Mouse (Mus musculus) lung, postnatal 0 days (tissue): ENCODE data around the gene Gm10974. TPM values are rescaled to one million over a fixed set of nuclear protein-coding genes. Genes with fewer than 3 reads are reported as not detected.

Source experiments
- ATAC-seq: fragments of 200-750 bp; cut with Nextera tagmentation; 2 replicates; pipeline ENCODE4 v1.8.0; 2017; ENCODE audit warnings: moderate library complexity
- DNase-seq: peaks from one replicate; pipeline ENCODE4 v3.0.0-alpha.2; 2016; ENCODE audit warnings: low spot score
- H3K27ac ChIP-seq: fragments of 300-500 bp; sonication (generic); 2 replicates; pipeline ENCODE4 v1.5.1; 2014; ENCODE audit warnings: antibody characterized with exemption, mild to moderate bottlenecking, low read length, mixed read lengths
- H3K27me3 ChIP-seq: fragments of 300-500 bp; sonication (generic); replicated peaks from 2 replicates; pipeline ENCODE4 v1.6.1; 2014; ENCODE audit warnings: low read length, mixed read lengths; ENCODE audit not compliant: insufficient read depth
- H3K36me3 ChIP-seq: fragments of 300-500 bp; sonication (generic); 2 replicates; pipeline ENCODE4 v1.6.1; 2014; ENCODE audit warnings: low read length, mixed read lengths; ENCODE audit not compliant: insufficient read depth
- H3K4me1 ChIP-seq: fragments of 300-500 bp; sonication (generic); 2 replicates; pipeline ENCODE4 v1.6.1; 2014; ENCODE audit warnings: antibody characterized with exemption, low read depth, low read length, mixed read lengths; ENCODE audit not compliant: insufficient read depth
- H3K4me2 ChIP-seq: fragments of 300-500 bp; sonication (generic); replicated peaks from 2 replicates; pipeline ENCODE4 v1.6.1; 2014; ENCODE audit warnings: low read depth, mild to moderate bottlenecking, low read length, moderate library complexity, mixed read lengths
- H3K4me3 ChIP-seq: fragments of 300-500 bp; sonication (generic); 2 replicates; pipeline ENCODE4 v1.5.1; 2014; ENCODE audit warnings: low read depth, low read length
- H3K9ac ChIP-seq: fragments of 300-500 bp; sonication (generic); replicated peaks from 2 replicates; pipeline ENCODE4 v1.6.1; 2014; ENCODE audit warnings: low read depth, mild to moderate bottlenecking
- H3K9me3 ChIP-seq: fragments of 300-500 bp; sonication (generic); 2 replicates; pipeline ENCODE4 v1.6.1; 2016; ENCODE audit warnings: low read length, mixed read lengths
- CTCF ChIP-seq: IDR thresholded peaks from 2 replicates; pipeline ENCODE4 v1.5.1; 2016; ENCODE audit warnings: antibody characterized with exemption, mild to moderate bottlenecking
- EP300 ChIP-seq: IDR thresholded peaks from 2 replicates; pipeline ENCODE4 v1.6.1; 2016; ENCODE audit warnings: antibody characterized with exemption, mild to moderate bottlenecking, control low read depth
- WGBS: fragments of 180-500 bp; shearing (Covaris S2); extraction: QIAGEN DNeasy Blood & Tissue Kit; methylation state at CpG from one replicate; pipeline ENCODE4 v1.1.7; 2014; 5-methylcytosine and 5-hydroxymethylcytosine counted together
- polyA plus RNA-seq: library from polyadenylated mRNA; unstranded; fragments of >200 nt; fragmentation: Nextera tagmentation; extraction: Ambion mirVana; gene quantifications from 2 replicates; pipeline ENCODE4 v1.2.1, GENCODE M21; 2015

The Gm10974 gene
- polyA plus RNA-seq, 1 experiment from 2014 or later, result not detected

- 53% methylated on average over 5 of the region's 5 CpGs for WGBS
- H3K4me3 ChIP-seq, result no peak overlapping the region
- no peaks in the 10 kb centered on the region for H3K4me1 ChIP-seq
- ATAC-seq, result no peak
- H3K9me3 ChIP-seq, result no peaks in the 10 kb centered on the region
- no peaks in the 10 kb centered on the region for H3K36me3 ChIP-seq
- H3K9ac ChIP-seq, result no peak overlapping the region
- TF ChIP-seq EP300 (no peak), CTCF (no peak)
- H3K27me3 ChIP-seq, result no peaks in the 10 kb centered on the region
- 0 out of 2 replicates have a peak overlapping the region, but pooled peaks have one; percentile 45 for H3K27ac ChIP-seq
- no peak overlapping the region for H3K4me2 ChIP-seq
- DNase-seq, result peak; percentile 19
Measured at GRCm38 (mm10) chr7:66369071-66369933, 3.6 kb downstream of the Gm10974 start.

- no peak overlapping the region for H3K4me2 ChIP-seq
- no peak overlapping the region for H3K4me3 ChIP-seq
- peak; percentile 43 for DNase-seq
- no peaks in the 10 kb centered on the region for H3K4me1 ChIP-seq
- TF ChIP-seq CTCF (no peak), EP300 (peak; percentile 56)
- WGBS, result 43% methylated on average over 5 of the region's 5 CpGs
- H3K36me3 ChIP-seq, result no peaks in the 10 kb centered on the region
- no peaks in the 10 kb centered on the region for H3K27me3 ChIP-seq
- peak overlapping the region; percentile 51; the same call in 1 of the 2 replicates for H3K27ac ChIP-seq
- ATAC-seq, result peak; percentile 32
- H3K9me3 ChIP-seq, result no peaks in the 10 kb centered on the region
- no peak overlapping the region for H3K9ac ChIP-seq
Measured at GRCm38 (mm10) chr7:66369934-66370445, 4.3 kb downstream of the Gm10974 start.

- Histone ChIP-seq H3K4me2 (no peak overlapping the region), H3K9me3 (no peaks in the 10 kb centered on the region), H3K4me1 (no peaks in the 10 kb centered on the region), H3K4me3 (no peak overlapping the region), H3K9ac (no peak overlapping the region), H3K27ac (no peak overlapping the region; the same call in 1 of the 2 replicates), H3K27me3 (no peaks in the 10 kb centered on the region), H3K36me3 (no peaks in the 10 kb centered on the region)
- DNase-seq (no peak), ATAC-seq (no peak)
- 82% methylated on average over 6 of the region's 6 CpGs for WGBS
- no peak for TF ChIP-seq EP300
- TF ChIP-seq CTCF, result no peak
Measured at GRCm38 (mm10) chr7:66370970-66371369, 5.3 kb downstream of the Gm10974 start.

- no peaks in the 10 kb centered on the region for H3K27me3 ChIP-seq
- no peak overlapping the region for H3K4me3 ChIP-seq
- no peaks in the 10 kb centered on the region for H3K36me3 ChIP-seq
- H3K27ac ChIP-seq, result no peak overlapping the region
- DNase-seq (no peak), ATAC-seq (no peak)
- no peak overlapping the region for H3K4me2 ChIP-seq
- 84% methylated on average over 3 of the region's 3 CpGs for WGBS
- no peak overlapping the region for H3K9ac ChIP-seq
- no peaks in the 10 kb centered on the region; the same call in 1 of the 2 replicates for H3K4me1 ChIP-seq
- H3K9me3 ChIP-seq, result no peaks in the 10 kb centered on the region
- no peak for TF ChIP-seq EP300
- TF ChIP-seq CTCF, result no peak
Measured at GRCm38 (mm10) chr7:66373391-66373790, 7.7 kb downstream of the Gm10974 start.

GRCm38 (mm10) chr7:66375736-66376135 is 10.0 kb downstream of the Gm10974 start:
- peaks cover 5% of the 10 kb centered on the region; the same call in 1 of the 2 replicates for H3K36me3 ChIP-seq
- ATAC-seq (no peak), DNase-seq (no peak)
- H3K27ac ChIP-seq, result peak overlapping the region; percentile 84
- H3K4me1 ChIP-seq, result no peaks in the 10 kb centered on the region; the same call in 1 of the 2 replicates
- H3K4me3 ChIP-seq, result no peak overlapping the region
- no peaks in the 10 kb centered on the region for H3K27me3 ChIP-seq
- H3K9me3 ChIP-seq, result no peaks in the 10 kb centered on the region
- H3K4me2 ChIP-seq, result peak overlapping the region; percentile 14; the same call in 1 of the 2 replicates
- no peak overlapping the region for H3K9ac ChIP-seq
- no peak for TF ChIP-seq CTCF
- no peak for TF ChIP-seq EP300
- 80% methylated on average over 4 of the region's 4 CpGs for WGBS

GRCm38 (mm10) chr7:66376560-66376959 is 10.9 kb downstream of the Gm10974 start:
- H3K9ac ChIP-seq, result no peak overlapping the region
- DNase-seq, result peak; percentile 34
- H3K27ac ChIP-seq, result peak overlapping the region; percentile 84
- H3K9me3 ChIP-seq, result no peaks in the 10 kb centered on the region
- TF ChIP-seq CTCF (no peak), EP300 (no peak)
- H3K4me1 ChIP-seq, result no peaks in the 10 kb centered on the region; the same call in 1 of the 2 replicates
- no peak overlapping the region for H3K4me3 ChIP-seq
- peak; percentile 54 for ATAC-seq
- peak overlapping the region; percentile 14; the same call in 1 of the 2 replicates for H3K4me2 ChIP-seq
- no peaks in the 10 kb centered on the region for H3K27me3 ChIP-seq
- peaks cover 5% of the 10 kb centered on the region; the same call in 1 of the 2 replicates for H3K36me3 ChIP-seq
- WGBS, result 53% methylated on average over 10 of the region's 10 CpGs
